Mouse (Mus musculus) macrophage (primary cell): ENCODE measurements around the gene Ccdc8. TPM values are rescaled to one million over a fixed set of nuclear protein-coding genes. Genes with fewer than 3 reads are reported as not detected.

Experiments used
- H3K27ac ChIP-seq: fragments of 350-480 bp; formaldehyde crosslinking; 2 replicates; pipeline ENCODE4 v1.9.0; 2021
- H3K36me3 ChIP-seq: fragments of 350-480 bp; formaldehyde crosslinking; 2 replicates; pipeline ENCODE4 v1.9.0; 2021; ENCODE audit errors: inconsistent target
- H3K4me3 ChIP-seq: fragments of 350-480 bp; formaldehyde crosslinking; 2 replicates; pipeline ENCODE4 v1.9.0; 2021; ENCODE audit errors: inconsistent target
- H3K79me2 ChIP-seq: fragments of 350-480 bp; formaldehyde crosslinking; 2 replicates; pipeline ENCODE4 v1.9.0; 2021; ENCODE audit errors: inconsistent target
- WGBS: methylation state at CpG from one replicate; pipeline ENCODE4 v1.1.7; 2026; ENCODE audit warnings: inconsistent platforms; ENCODE audit not compliant: missing documents; 5-methylcytosine and 5-hydroxymethylcytosine counted together
- polyA plus RNA-seq: library from polyadenylated mRNA; stranded (reverse); fragments of 250-400 nt; gene quantifications from 3 replicates; pipeline ENCODE4 v1.2.4, GENCODE M21; 2018; ENCODE audit warnings: inconsistent platforms

Gene Ccdc8
- polyA plus RNA-seq, 1 experiment from 2014 or later = 0.03 TPM

- H3K27ac ChIP-seq = no peak overlapping the region
- peaks cover 34% of the 10 kb centered on the region for H3K79me2 ChIP-seq
Measured at GRCm38 (mm10) chr7:17028923-17029322, 36.4 kb downstream of the Ccdc8 start.

GRCm38 (mm10) chr7:17030239-17030638 is 37.7 kb downstream of the Ccdc8 start:
- peaks cover 21% of the 10 kb centered on the region for H3K79me2 ChIP-seq
- H3K4me3 ChIP-seq = no peak overlapping the region
- no peaks in the 10 kb centered on the region for H3K36me3 ChIP-seq
- H3K27ac ChIP-seq = no peak overlapping the region
- WGBS = 73% methylated on average over 6 of the region's 7 CpGs

More at GRCm38 (mm10) chr7:17028923-17029322, 36.4 kb downstream of the Ccdc8 start:
- Histone ChIP-seq H3K36me3 (no peaks in the 10 kb centered on the region), H3K4me3 (no peak overlapping the region)
- 93% methylated on average over 7 of the region's 7 CpGs for WGBS

- Histone ChIP-seq H3K79me2 (no peaks in the 10 kb centered on the region), H3K36me3 (no peaks in the 10 kb centered on the region), H3K4me3 (no peak overlapping the region), H3K27ac (no peak overlapping the region)
- 90% methylated on average over 9 of the region's 9 CpGs for WGBS
Measured at GRCm38 (mm10) chr7:17038018-17038695, 45.6 kb downstream of the Ccdc8 start.

GRCm38 (mm10) chr7:17039373-17039772 is 46.9 kb downstream of the Ccdc8 start:
- Histone ChIP-seq H3K36me3 (no peaks in the 10 kb centered on the region), H3K4me3 (no peak overlapping the region), H3K27ac (no peak overlapping the region), H3K79me2 (no peaks in the 10 kb centered on the region)
- WGBS = 96% methylated on average over 7 of the region's 7 CpGs

GRCm38 (mm10) chr7:17045743-17046142 is 53.2 kb downstream of the Ccdc8 start:
- 100% methylated on average over 1 of the region's 1 CpGs for WGBS
- Histone ChIP-seq H3K4me3 (no peak overlapping the region), H3K36me3 (no peaks in the 10 kb centered on the region), H3K27ac (no peak overlapping the region), H3K79me2 (no peaks in the 10 kb centered on the region)

Other genes with a start within 250 kb of the Ccdc8 start
- gene Slc1a5, start 211.4 kb upstream of the Ccdc8 start, polyA plus RNA-seq = 4.0 to 23.3 TPM (median 15.1 TPM) in 3 replicates
- gene Strn4, start 176.8 kb upstream of the Ccdc8 start, polyA plus RNA-seq = 26.7 to 43.9 TPM (median 39.6 TPM) in 3 replicates
- gene Fkrp, start 176.0 kb upstream of the Ccdc8 start, polyA plus RNA-seq = 17.4 to 25.4 TPM (median 20.5 TPM) in 3 replicates
- 3.7 to 6.1 TPM (median 4.8 TPM) in 3 replicates for gene Prkd2, start 149.8 kb upstream of the Ccdc8 start, polyA plus RNA-seq
- gene Dact3, start 117.4 kb upstream of the Ccdc8 start, polyA plus RNA-seq = 0.15 to 0.32 TPM (median 0.31 TPM) in 3 replicates
- not detected in 3 replicates for gene Gng8, start 100.9 kb upstream of the Ccdc8 start, polyA plus RNA-seq
- gene Ptgir, start 86.2 kb upstream of the Ccdc8 start, polyA plus RNA-seq = 2.2 to 3.8 TPM (median 3.6 TPM) in 3 replicates
- 148 to 197 TPM (median 177 TPM) in 3 replicates for gene Calm3, start 68.6 kb upstream of the Ccdc8 start, polyA plus RNA-seq
- not detected in 3 replicates for gene Pnmal2, start 48.0 kb upstream of the Ccdc8 start, polyA plus RNA-seq
- not detected in 3 replicates for gene Pnmal1, start 33.0 kb upstream of the Ccdc8 start, polyA plus RNA-seq
- not detected in 3 replicates for gene Gm42372, start 9.6 kb upstream of the Ccdc8 start, polyA plus RNA-seq
- 49.0 to 68.9 TPM (median 61.2 TPM) in 3 replicates for gene Ppp5c, start 35.2 kb downstream of the Ccdc8 start, polyA plus RNA-seq
- not detected in 3 replicates for gene Hif3a, start 69.7 kb downstream of the Ccdc8 start, polyA plus RNA-seq
- not detected in 3 replicates for gene Psg16, start 81.3 kb downstream of the Ccdc8 start, polyA plus RNA-seq
- not detected in 3 replicates for gene Ceacam3, start 157.6 kb downstream of the Ccdc8 start, polyA plus RNA-seq
- gene Psg29, start 210.8 kb downstream of the Ccdc8 start, polyA plus RNA-seq = not detected in 3 replicates